In genomic region chr1:161875706-161876552, GRCm38 (mm10) we compare ENCODE assay signal across 8 mouse cellular contexts. TPM values are rescaled to one million over a fixed set of nuclear protein-coding genes. Genes with fewer than 3 reads are reported as not detected.
DNase-seq lines count a peak whose midpoint lies in the region; ATAC-seq and TF ChIP-seq lines count a peak whose summit lies in the region.

No protein-coding gene starts in this region.

- H3K9ac ChIP-seq in heart, postnatal 0 days (replicated peaks; ENCODE audit: low read depth, low read length), result peak overlapping the region; percentile 81
- H3K9ac ChIP-seq in limb, embryonic 13.5 days, result peak overlapping the region; percentile 95
- H3K9ac ChIP-seq in midbrain, embryonic 12.5 days (replicated peaks), result peak overlapping the region; percentile 88

- no peaks in the 10 kb centered on the region for H3K9me3 ChIP-seq in heart, postnatal 0 days (replicated peaks; ENCODE audit: control insufficient read depth, low read length)
- no peaks in the 10 kb centered on the region for H3K9me3 ChIP-seq in limb, embryonic 13.5 days
- no peaks in the 10 kb centered on the region for H3K9me3 ChIP-seq in midbrain, embryonic 12.5 days

- no peaks in the 10 kb centered on the region for H3K27me3 ChIP-seq in heart, postnatal 0 days (ENCODE audit: control insufficient read depth, insufficient read depth, low read length)
- no peaks in the 10 kb centered on the region for H3K27me3 ChIP-seq in limb, embryonic 13.5 days
- no peaks in the 10 kb centered on the region; the same call in 1 of the 2 replicates for H3K27me3 ChIP-seq in midbrain, embryonic 12.5 days
- no peaks in the 10 kb centered on the region for H3K27me3 ChIP-seq in testis, adult 2 months (ENCODE audit: control insufficient read depth, insufficient read depth, low read length)

- peak overlapping the region; percentile 84 for H3K27ac ChIP-seq in brown adipose tissue, adult 24 weeks (replicated peaks; ENCODE audit: low read depth, low read length)
- H3K27ac ChIP-seq in heart, postnatal 0 days (ENCODE audit: low read depth), result peak overlapping the region; percentile 96
- H3K27ac ChIP-seq in limb, embryonic 13.5 days, result peak overlapping the region; percentile 97
- peak overlapping the region; percentile 98 for H3K27ac ChIP-seq in midbrain, embryonic 12.5 days (replicated peaks)
- H3K27ac ChIP-seq in testis, adult 2 months (ENCODE audit: control insufficient read depth, insufficient read depth, low read depth, low read length), result peak overlapping the region; percentile 98

- peak overlapping the region; percentile 79 for H3K4me2 ChIP-seq in heart, postnatal 0 days (ENCODE audit: low read depth, low read length)
- H3K4me2 ChIP-seq in limb, embryonic 13.5 days (replicated peaks), result peak overlapping the region; percentile 85
- H3K4me2 ChIP-seq in midbrain, embryonic 12.5 days (replicated peaks), result peak overlapping the region; percentile 85

- no peaks in the 10 kb centered on the region for H3K36me3 ChIP-seq in heart, postnatal 0 days (replicated peaks; ENCODE audit: control insufficient read depth, insufficient read depth, low read length)
- H3K36me3 ChIP-seq in limb, embryonic 13.5 days, result no peaks in the 10 kb centered on the region
- H3K36me3 ChIP-seq in midbrain, embryonic 12.5 days, result no peaks in the 10 kb centered on the region
- H3K36me3 ChIP-seq in testis, adult 2 months (ENCODE audit: control insufficient read depth, insufficient read depth, low read length), result no peaks in the 10 kb centered on the region; the same call in 1 of the 2 replicates

- no peak for TF ChIP-seq EP300 in heart, postnatal 0 days (IDR thresholded peaks at IDR 0.05; ENCODE audit: low read depth)

- peak; percentile 16 for ATAC-seq in heart, postnatal 0 days (ENCODE audit: insufficient read depth, low read depth)
- ATAC-seq in limb, embryonic 13.5 days (ENCODE audit: low FRiP score, low read depth), result peak; percentile 37
- no peak; the same call in 1 of the 2 replicates for ATAC-seq in midbrain, embryonic 12.5 days (ENCODE audit: low FRiP score, low read depth)

- TF ChIP-seq CTCF in heart, postnatal 0 days (IDR thresholded peaks at IDR 0.05; ENCODE audit: low read depth), result peak; percentile 27
- TF ChIP-seq CTCF in testis, adult 2 months (IDR thresholded peaks at IDR 0.05; ENCODE audit: control insufficient read depth, insufficient read depth, insufficient replicate concordance, low read depth, low read length), result no peak

- DNase-seq in embryo, embryonic 10.5 days (ENCODE audit: low spot score), result peak; percentile 67
- no peak for DNase-seq in embryo, embryonic 11 days
- peak; percentile 86 for DNase-seq in A20 (ENCODE audit: low read depth, low spot score)
- DNase-seq in heart, postnatal 0 days (ENCODE audit: low spot score), result peak; percentile 31

- under 1% methylated on average over 34 of the region's 34 CpGs for WGBS in heart, postnatal 0 days
- under 1% methylated on average over 34 of the region's 34 CpGs for WGBS in limb, embryonic 13.5 days
- under 1% methylated on average over 34 of the region's 34 CpGs for WGBS in midbrain, embryonic 12.5 days

- H3K4me1 ChIP-seq in brown adipose tissue, adult 24 weeks (ENCODE audit: control insufficient read depth, insufficient read depth, insufficient read length, low read length), result no peaks in the 10 kb centered on the region
- peaks cover 22% of the 10 kb centered on the region for H3K4me1 ChIP-seq in heart, postnatal 0 days (ENCODE audit: control insufficient read depth, insufficient read depth)
- peaks cover 27% of the 10 kb centered on the region for H3K4me1 ChIP-seq in limb, embryonic 13.5 days
- peaks cover 23% of the 10 kb centered on the region for H3K4me1 ChIP-seq in midbrain, embryonic 12.5 days
- peaks cover 3% of the 10 kb centered on the region for H3K4me1 ChIP-seq in testis, adult 2 months (ENCODE audit: control insufficient read depth, insufficient read depth, low read length)

- peak overlapping the region; percentile 84 for H3K4me3 ChIP-seq in brown adipose tissue, adult 24 weeks (ENCODE audit: insufficient read depth, low read depth, low read length)
- peak overlapping the region; percentile 87 for H3K4me3 ChIP-seq in heart, postnatal 0 days (ENCODE audit: low read depth, low read length)
- H3K4me3 ChIP-seq in limb, embryonic 13.5 days, result peak overlapping the region; percentile 91
- peak overlapping the region; percentile 89 for H3K4me3 ChIP-seq in midbrain, embryonic 12.5 days
- H3K4me3 ChIP-seq in testis, adult 2 months (ENCODE audit: control insufficient read depth, low read depth, low read length), result peak overlapping the region; percentile 99

- no peak for TF ChIP-seq POLR2A in testis, adult 2 months (IDR thresholded peaks at IDR 0.05; ENCODE audit: control insufficient read depth, low read depth, low read length)

RNA-seq across cellular contexts. Expression of gene Suco, which starts 0.6 kb away (rescaled TPM):
- 6.0 and 9.2 TPM in 2 replicates for polyA plus RNA-seq in brown adipose tissue, adult 24 weeks (2012; ENCODE audit: insufficient read depth, insufficient read length, missing spikeins)
- total RNA-seq in heart, postnatal 0 days (2014; rRNA removed; ENCODE audit: low replicate concordance), result 13.9 and 17.0 TPM in 2 replicates
- 7.5 and 10.0 TPM in 2 replicates for polyA plus RNA-seq in heart, postnatal 0 days (2015; fragmentation: Nextera tagmentation; extraction: Ambion mirVana)
- polyA plus RNA-seq in limb, embryonic 13.5 days (2015; fragmentation: Nextera tagmentation; extraction: Ambion mirVana), result 29.3 and 40.2 TPM in 2 replicates
- polyA plus RNA-seq in midbrain, embryonic 12.5 days (2016; fragmentation: Nextera tagmentation; extraction: Ambion mirVana), result 39.1 and 42.1 TPM in 2 replicates
- 18.6 and 25.4 TPM in 2 replicates for polyA plus RNA-seq in testis, adult 2 months (2012; rRNA removed)
